Mouse (Mus musculus) forebrain, embryonic 10.5 days (tissue): ENCODE measurements around the gene Crlf2. TPM values are rescaled to one million over a fixed set of nuclear protein-coding genes. Genes with fewer than 3 reads are reported as not detected.

Experiments used
- DNase-seq: peaks from one replicate; pipeline ENCODE4 v3.0.0-alpha.2; 2017; ENCODE audit warnings: low spot score; ENCODE audit errors: extremely low spot score
- H3K27ac ChIP-seq: fragments of 300-500 bp; sonication (generic); 2 replicates; pipeline ENCODE4 v1.5.1; 2016; ENCODE audit warnings: mild to moderate bottlenecking
- H3K27me3 ChIP-seq: fragments of 300-500 bp; sonication (generic); 2 replicates; pipeline ENCODE4 v1.6.1; 2016; ENCODE audit warnings: mild to moderate bottlenecking; ENCODE audit not compliant: poor library complexity, severe bottlenecking
- H3K36me3 ChIP-seq: fragments of 300-500 bp; sonication (generic); replicated peaks from 2 replicates; pipeline ENCODE4 v1.6.1; 2016; ENCODE audit warnings: mild to moderate bottlenecking, moderate library complexity
- H3K4me1 ChIP-seq: fragments of 300-500 bp; sonication (generic); 2 replicates; pipeline ENCODE4 v1.6.1; 2016
- H3K4me3 ChIP-seq: fragments of 300-500 bp; sonication (generic); 2 replicates; pipeline ENCODE4 v1.5.1; 2016; ENCODE audit warnings: mild to moderate bottlenecking, moderate library complexity
- H3K9me3 ChIP-seq: fragments of 300-500 bp; sonication (generic); 2 replicates; pipeline ENCODE4 v1.6.1; 2016; ENCODE audit warnings: mild to moderate bottlenecking, moderate library complexity
- WGBS: fragments of 180-500 bp; shearing (Covaris S2); methylation state at CpG from one replicate; pipeline ENCODE4 v1.1.7; 2016; 5-methylcytosine and 5-hydroxymethylcytosine counted together
- polyA plus RNA-seq: library from polyadenylated mRNA; unstranded; fragments of >200 nt; fragmentation: Nextera tagmentation; extraction: Ambion mirVana; gene quantifications from 2 replicates; pipeline ENCODE4 v1.2.1, GENCODE M21; 2016

The Crlf2 gene
- polyA plus RNA-seq, 1 experiment from 2014 or later, result 3.2 TPM

DNA sequence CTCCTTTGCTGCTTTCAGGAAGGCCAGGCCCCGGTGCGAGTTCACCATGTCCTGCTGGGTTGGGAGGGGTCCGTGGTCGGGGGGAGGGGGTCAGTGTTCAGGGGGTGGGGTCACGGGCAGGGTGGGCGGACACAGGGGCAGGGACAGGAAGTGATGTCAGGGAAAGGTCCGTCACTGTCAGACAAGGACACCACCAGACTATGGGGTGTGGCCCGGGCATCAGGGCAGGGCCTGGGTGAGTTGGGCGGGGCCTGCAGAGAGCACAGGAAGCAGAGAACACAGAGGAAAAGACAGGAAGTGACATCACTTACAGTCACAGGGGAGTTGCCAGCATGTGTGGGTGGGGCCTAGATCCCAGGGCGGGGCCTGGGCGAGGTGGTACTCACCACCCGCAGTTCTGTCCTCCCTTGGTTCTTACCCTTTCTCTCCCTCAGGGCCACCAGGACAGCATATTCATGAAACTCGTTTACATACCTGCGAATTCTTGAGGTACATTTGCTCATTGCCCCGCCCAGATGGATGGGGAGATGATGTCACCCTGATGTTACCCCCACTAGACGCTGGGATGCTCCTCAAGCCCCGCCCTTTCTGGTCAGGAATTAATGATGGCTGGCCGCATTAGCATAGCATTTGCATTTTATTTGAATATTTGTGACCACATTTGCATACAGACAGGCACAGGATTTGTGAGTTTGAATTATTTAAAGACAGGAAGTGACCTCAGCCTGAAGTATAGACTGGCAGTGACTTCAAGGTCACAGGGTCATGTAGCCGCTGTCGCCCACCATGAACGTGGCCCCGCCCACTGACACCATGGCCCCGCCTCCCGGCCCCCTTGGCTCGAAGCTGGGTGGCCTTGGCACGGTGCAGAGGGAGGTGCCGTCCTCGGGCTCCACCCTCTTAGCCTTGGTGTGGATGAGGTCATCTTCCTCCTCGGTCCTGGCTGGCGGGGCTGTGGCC is 4.4 kb downstream of the Crlf2 start:
- WGBS, result 87% methylated on average over 30 of the region's 30 CpGs
- H3K9me3 ChIP-seq, result peaks cover 75% of the 10 kb centered on the region

DNA sequence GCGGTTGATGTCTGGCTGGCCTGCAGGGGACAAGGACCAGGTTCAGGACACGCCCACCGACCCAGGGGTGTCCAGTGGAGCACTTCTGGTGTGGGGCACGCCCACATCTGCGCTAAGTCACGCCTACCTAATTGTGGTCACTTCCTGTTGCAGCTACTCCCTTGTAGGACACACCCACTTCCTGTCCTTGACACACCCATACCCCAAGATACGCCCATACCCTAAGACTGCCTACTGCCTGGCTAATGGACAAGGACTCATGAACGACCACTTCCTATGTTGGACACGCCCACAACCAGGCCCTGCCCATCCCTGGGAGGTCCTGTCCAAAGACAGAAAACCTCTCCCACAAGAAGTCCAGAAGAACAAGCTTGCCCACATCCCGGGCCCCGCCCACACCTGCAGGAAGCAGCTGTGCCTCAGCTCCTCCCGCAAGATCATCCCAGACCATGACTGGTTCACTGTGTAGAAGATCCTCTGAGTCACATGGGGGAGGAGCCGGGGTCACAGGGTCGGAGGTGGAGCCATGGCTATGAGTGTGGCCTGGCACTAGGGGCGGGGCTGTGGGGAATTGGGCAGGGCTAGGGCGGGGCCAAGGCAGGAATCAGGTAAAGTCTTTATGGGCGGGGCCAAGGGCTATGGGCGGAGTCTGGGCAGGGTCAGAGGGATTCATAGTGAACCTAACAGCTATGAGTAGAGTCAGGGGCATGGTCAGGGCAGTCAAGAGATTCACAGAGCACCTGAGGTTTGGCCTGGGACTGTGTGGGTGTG is 5.4 kb downstream of the Crlf2 start:
- DNase-seq, result no peak
- WGBS, result 66% methylated on average over 18 of the region's 18 CpGs
- H3K9me3 ChIP-seq, result peaks cover 81% of the 10 kb centered on the region
- H3K27me3 ChIP-seq, result no peaks in the 10 kb centered on the region
- 0 out of 2 replicates have a peak, but pooled peaks cover 4% of the 10 kb centered on the region for H3K4me1 ChIP-seq
- no peak overlapping the region for H3K27ac ChIP-seq
- H3K36me3 ChIP-seq, result peaks cover 30% of the 10 kb centered on the region
- no peak overlapping the region for H3K4me3 ChIP-seq

More for the DNA sequence above, 4.4 kb downstream of the Crlf2 start:
- Histone ChIP-seq H3K4me3 (no peak overlapping the region), H3K4me1 (0 out of 2 replicates have a peak, but pooled peaks cover 4% of the 10 kb centered on the region), H3K36me3 (peaks cover 30% of the 10 kb centered on the region), H3K27me3 (no peaks in the 10 kb centered on the region), H3K27ac (no peak overlapping the region)
- DNase-seq, result no peak

DNA sequence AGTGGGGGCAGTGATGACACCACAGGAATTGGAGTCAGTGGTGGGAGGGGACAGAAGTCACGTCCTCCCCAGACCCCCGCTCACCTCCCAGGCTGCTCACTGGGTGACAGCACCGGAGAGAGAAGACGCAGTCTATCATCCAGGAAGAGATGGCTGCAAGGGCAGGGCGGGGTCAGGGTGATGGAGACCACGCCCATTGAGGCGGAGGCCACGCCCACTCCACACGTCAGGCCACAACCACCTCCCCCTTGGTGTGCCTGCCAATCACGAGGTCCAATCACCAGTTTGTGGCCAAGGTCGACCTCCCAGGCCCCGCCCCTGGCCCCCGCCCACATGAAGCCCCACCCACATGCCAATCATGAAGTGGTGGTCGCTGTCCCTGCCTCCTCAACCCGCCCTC is 6.3 kb downstream of the Crlf2 start:
- Histone ChIP-seq H3K4me1 (0 out of 2 replicates have a peak, but pooled peaks cover 2% of the 10 kb centered on the region), H3K36me3 (peaks cover 30% of the 10 kb centered on the region), H3K9me3 (peaks cover 86% of the 10 kb centered on the region), H3K4me3 (no peak overlapping the region), H3K27me3 (no peaks in the 10 kb centered on the region), H3K27ac (no peak overlapping the region)
- 85% methylated on average over 15 of the region's 15 CpGs for WGBS
- DNase-seq, result no peak

DNA sequence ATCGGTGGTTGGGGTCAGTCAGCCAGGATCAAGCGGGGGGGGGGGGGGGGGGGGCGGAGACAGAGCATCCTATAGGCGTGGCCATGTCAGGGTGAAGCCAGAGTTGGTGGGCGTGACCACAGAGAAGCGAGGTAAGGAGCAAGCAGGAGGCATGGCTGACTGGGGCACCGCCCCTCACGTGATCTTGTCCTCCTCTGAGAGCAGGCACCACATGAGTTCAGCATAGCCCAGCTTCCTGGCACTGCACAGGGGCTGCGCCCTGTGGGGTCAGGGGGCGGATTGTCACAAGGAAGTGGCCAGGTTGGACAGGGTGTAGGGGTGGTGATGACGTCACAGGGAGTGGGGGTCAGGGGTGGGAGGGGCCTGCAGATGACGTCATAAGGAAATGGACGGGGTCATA is 6.7 kb downstream of the Crlf2 start:
- peaks cover 88% of the 10 kb centered on the region for H3K9me3 ChIP-seq
- DNase-seq, result no peak
- H3K4me3 ChIP-seq, result no peak overlapping the region
- no peak overlapping the region for H3K27ac ChIP-seq
- 89% methylated on average over 10 of the region's 13 CpGs for WGBS
- peaks cover 30% of the 10 kb centered on the region for H3K36me3 ChIP-seq
- no peaks in the 10 kb centered on the region for H3K4me1 ChIP-seq
- no peaks in the 10 kb centered on the region for H3K27me3 ChIP-seq

DNA sequence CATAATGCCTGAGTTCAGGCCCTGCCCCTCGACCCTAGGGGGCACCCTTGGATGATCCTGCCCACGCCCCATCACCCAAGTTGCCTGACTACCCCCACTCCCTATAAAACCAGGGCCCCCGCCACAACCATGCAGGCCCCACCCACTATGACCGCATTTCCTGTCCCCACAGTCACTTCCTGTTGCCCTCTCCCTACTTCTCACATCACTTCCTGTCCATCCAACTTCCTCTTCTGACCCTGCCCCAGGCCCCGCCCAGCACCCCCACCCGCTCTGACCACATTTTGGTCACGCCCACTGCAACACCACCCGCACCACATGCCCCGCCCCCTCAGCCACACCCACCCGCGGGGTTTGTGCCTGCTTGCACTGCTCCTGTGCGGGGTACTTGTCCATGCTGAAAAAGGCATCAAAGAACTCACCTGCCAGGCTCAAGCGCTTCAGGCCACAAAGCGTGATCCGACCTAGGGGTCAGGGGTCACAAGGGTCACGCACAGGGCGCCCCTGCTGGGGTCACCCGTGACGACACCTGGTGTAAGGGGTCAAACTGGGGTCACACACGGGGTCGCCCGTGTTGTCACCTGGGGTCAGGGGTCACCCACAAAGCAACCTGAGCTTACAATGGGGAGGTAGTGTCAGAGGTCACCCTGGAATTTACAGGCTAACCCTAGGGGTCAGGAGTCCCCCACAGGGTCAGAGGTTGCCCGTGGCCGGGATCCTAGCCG is 7.6 kb downstream of the Crlf2 start:
- H3K27me3 ChIP-seq, result no peaks in the 10 kb centered on the region
- no peak for DNase-seq
- H3K4me3 ChIP-seq, result no peak overlapping the region
- H3K27ac ChIP-seq, result no peak overlapping the region
- H3K36me3 ChIP-seq, result peaks cover 29% of the 10 kb centered on the region
- peaks cover 90% of the 10 kb centered on the region for H3K9me3 ChIP-seq
- WGBS, result 89% methylated on average over 25 of the region's 25 CpGs
- H3K4me1 ChIP-seq, result no peaks in the 10 kb centered on the region

DNA sequence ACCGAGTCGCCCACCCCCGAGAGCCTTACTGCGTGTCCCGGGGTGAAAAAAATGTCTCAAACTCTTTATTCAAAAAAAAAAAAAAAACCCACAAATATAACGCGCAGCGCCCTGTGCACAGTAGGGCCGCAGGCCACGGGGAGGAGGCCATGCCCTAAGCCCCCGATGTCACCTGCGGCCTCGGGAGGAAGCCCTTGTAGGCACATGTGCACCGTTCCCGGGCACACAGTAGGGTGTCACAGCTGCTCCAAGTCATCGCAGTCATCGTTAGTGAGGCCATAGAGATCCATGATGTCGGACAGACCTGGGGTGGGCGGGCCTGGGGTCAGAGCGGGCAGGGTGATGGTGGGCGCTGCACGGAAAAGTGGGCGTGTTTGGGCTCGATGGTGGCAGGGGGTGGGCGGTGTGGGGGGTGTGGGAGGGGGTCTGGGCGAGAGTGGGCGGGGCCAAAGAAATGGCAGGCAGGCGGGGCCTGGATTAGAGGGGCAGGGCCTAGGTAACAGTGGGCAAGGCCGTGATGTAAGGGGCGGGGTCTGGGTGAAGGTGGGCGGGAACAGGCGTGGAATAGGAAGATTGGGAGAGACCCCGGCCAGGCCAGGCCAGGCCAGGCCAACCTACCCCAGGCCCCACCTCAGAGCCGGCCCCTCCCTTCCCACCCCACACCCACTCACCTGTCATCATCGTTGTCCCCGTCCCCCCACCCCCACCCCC is 8.4 kb downstream of the Crlf2 start:
- Histone ChIP-seq H3K4me1 (no peaks in the 10 kb centered on the region), H3K4me3 (no peak overlapping the region), H3K27ac (no peak overlapping the region), H3K9me3 (peaks cover 90% of the 10 kb centered on the region), H3K36me3 (peaks cover 21% of the 10 kb centered on the region), H3K27me3 (no peaks in the 10 kb centered on the region)
- WGBS, result 88% methylated on average over 32 of the region's 36 CpGs
- DNase-seq, result no peak

GRCm38 (mm10) chr5:109548712-109549111 is 10.1 kb downstream of the Crlf2 start:
- Histone ChIP-seq H3K36me3 (peaks cover 8% of the 10 kb centered on the region), H3K27ac (no peak overlapping the region), H3K4me3 (no peak overlapping the region), H3K4me1 (no peaks in the 10 kb centered on the region), H3K27me3 (no peaks in the 10 kb centered on the region), H3K9me3 (peaks cover 83% of the 10 kb centered on the region)
- no peak for DNase-seq
- WGBS, result 73% methylated on average over 9 of the region's 9 CpGs

DNA sequence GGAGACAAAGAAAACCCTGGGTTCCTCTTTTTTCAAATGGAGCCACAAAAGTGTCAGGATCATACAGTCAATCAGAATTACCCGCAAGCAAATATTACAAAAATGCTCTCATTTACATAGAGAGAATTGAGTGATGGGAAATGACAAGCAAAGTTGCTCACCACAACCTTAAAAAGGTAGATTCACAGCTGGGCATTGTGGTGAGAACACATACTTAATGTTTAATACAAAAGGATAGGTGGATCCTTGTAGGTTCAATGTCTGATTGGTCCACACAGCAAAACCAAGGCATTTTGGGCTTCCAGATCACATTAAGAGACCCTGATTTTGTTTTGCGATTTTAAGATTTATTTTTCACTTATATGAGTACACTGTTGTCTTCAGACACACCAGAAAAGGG is 11.7 kb downstream of the Crlf2 start:
- Histone ChIP-seq H3K27ac (no peak overlapping the region), H3K9me3 (peaks cover 70% of the 10 kb centered on the region), H3K27me3 (no peaks in the 10 kb centered on the region), H3K4me3 (no peak overlapping the region), H3K4me1 (no peaks in the 10 kb centered on the region), H3K36me3 (peaks cover 4% of the 10 kb centered on the region)
- 73% methylated on average over 2 of the region's 2 CpGs for WGBS
- DNase-seq, result no peak

- H3K9me3 ChIP-seq, result peaks cover 9% of the 10 kb centered on the region; the same call in 1 of the 2 replicates
- H3K27ac ChIP-seq, result no peak overlapping the region
- no peaks in the 10 kb centered on the region for H3K27me3 ChIP-seq
- H3K4me1 ChIP-seq, result no peaks in the 10 kb centered on the region
- no peaks in the 10 kb centered on the region for H3K36me3 ChIP-seq
- DNase-seq, result no peak
- H3K4me3 ChIP-seq, result no peak overlapping the region
Measured at GRCm38 (mm10) chr5:109509679-109510078, 49.1 kb downstream of the Crlf2 start.

GRCm38 (mm10) chr5:109506729-109507128 is 52.1 kb downstream of the Crlf2 start:
- WGBS, result 9% methylated on average over 1 of the region's 1 CpGs
- H3K36me3 ChIP-seq, result no peaks in the 10 kb centered on the region
- H3K9me3 ChIP-seq, result peaks cover 22% of the 10 kb centered on the region; the same call in 1 of the 2 replicates
- no peak overlapping the region for H3K4me3 ChIP-seq
- no peaks in the 10 kb centered on the region for H3K27me3 ChIP-seq
- no peaks in the 10 kb centered on the region for H3K4me1 ChIP-seq
- H3K27ac ChIP-seq, result no peak overlapping the region
- no peak for DNase-seq
